Mouse (Mus musculus): ENCODE measurements at regions not wholly inside any gene's neighbourhood (a gene's known extent, or its start where the extent isn't known, plus 50 kb on each side); places are given as distances from the start of the nearest gene placed in this dataset.

GRCm38 (mm10) chr5:55014952-55015351 is 1016.7 kb downstream of the Stim2 start:
- DNase-seq (ENCODE audit: low spot score), result no peak

- DNase-seq (ENCODE audit: low spot score), result peak; percentile 1
Measured at GRCm38 (mm10) chr5:55049287-55049913, 1051.1 kb downstream of the Stim2 start.
